27 mouse cellular contexts compared by ENCODE assay signal in genomic region chr1:36761061-36761460, GRCm38 (mm10). TPM values are rescaled to one million over a fixed set of nuclear protein-coding genes. Genes with fewer than 3 reads are reported as not detected.
"Had no signal": no experiment of that assay in that cellular context is flagged by ENCODE, and none has a peak within 500 bp of the region (broad histone marks: within the 10 kb centered on the region; RNA-seq: fewer than 3 reads in every experiment).

No protein-coding gene starts in this region.

- DNase-seq: kidney, adult 11 months; kidney, adult 8-10 months; layer of hippocampus, adult 9-11 months; liver; lung, adult 18-20 months; lung, postnatal 10 days; lung, postnatal 36 days; right cerebral cortex, adult 18-20 months; right cerebral cortex, postnatal 14 days; right cerebral cortex, postnatal 4 days; spleen, adult 18-20 months had no signal

- H3K4me3 ChIP-seq: intestine, embryonic 15.5 days; layer of hippocampus, adult 2 months; limb, embryonic 10.5 days; limb, embryonic 13.5 days; liver, embryonic 12.5 days; liver, embryonic 15.5 days; lung, embryonic 15.5 days; megakaryocyte, embryonic 14.5 days; midbrain, embryonic 10.5 days; midbrain, embryonic 13.5 days had no signal

- H3K4me1 ChIP-seq: intestine, embryonic 15.5 days; limb, embryonic 10.5 days; limb, embryonic 13.5 days; liver, embryonic 12.5 days; liver, embryonic 15.5 days; lung, embryonic 15.5 days; midbrain, embryonic 10.5 days; midbrain, embryonic 13.5 days had no signal

- ATAC-seq: intestine, embryonic 15.5 days; liver, embryonic 12.5 days; midbrain, embryonic 13.5 days; midbrain, embryonic 16.5 days had no signal

- H3K9ac ChIP-seq: intestine, embryonic 15.5 days; limb, embryonic 13.5 days; liver, embryonic 12.5 days; liver, embryonic 15.5 days; lung, embryonic 15.5 days; midbrain, embryonic 13.5 days had no signal

- H3K27me3 ChIP-seq: intestine, embryonic 15.5 days; limb, embryonic 13.5 days; liver, embryonic 15.5 days; lung, embryonic 15.5 days; midbrain, embryonic 13.5 days had no signal

- H3K27ac ChIP-seq: intestine, embryonic 15.5 days; kidney, postnatal 0 days; layer of hippocampus, adult 2 months; limb, embryonic 13.5 days; liver, embryonic 12.5 days; liver, embryonic 15.5 days; lung, embryonic 15.5 days; midbrain, embryonic 10.5 days; midbrain, embryonic 13.5 days; stomach, postnatal 0 days had no signal

- H3K9me3 ChIP-seq: intestine, embryonic 15.5 days; limb, embryonic 10.5 days; limb, embryonic 13.5 days; liver, embryonic 12.5 days; liver, embryonic 15.5 days; lung, embryonic 15.5 days; megakaryocyte, embryonic 14.5 days; midbrain, embryonic 10.5 days; midbrain, embryonic 13.5 days had no signal

- H3K4me2 ChIP-seq: intestine, embryonic 15.5 days; limb, embryonic 13.5 days; liver, embryonic 12.5 days; liver, embryonic 15.5 days; lung, embryonic 15.5 days; midbrain, embryonic 13.5 days had no signal

- H3K36me3 ChIP-seq: intestine, embryonic 15.5 days; limb, embryonic 10.5 days; limb, embryonic 13.5 days; liver, embryonic 12.5 days; liver, embryonic 15.5 days; lung, embryonic 15.5 days; midbrain, embryonic 10.5 days; midbrain, embryonic 13.5 days had no signal

RNA-seq across cellular contexts. Expression of gene Zap70, which starts 0.5 kb away (rescaled TPM):
- polyA plus RNA-seq: liver, embryonic 12.5 days had no signal

RNA-seq across cellular contexts. Expression of gene 4933424G06Rik, which starts 51.1 kb away (rescaled TPM):
- polyA plus RNA-seq: large intestine, adult 2 months; limb, embryonic 10.5 days; limb, embryonic 13.5 days; liver, embryonic 15.5 days; lung, embryonic 15.5 days; neural tube, embryonic 11.5 days; stomach, embryonic 14.5 days had no signal
